Mouse (Mus musculus) forebrain, embryonic 10.5 days (tissue): Measurements from ENCODE around the gene Mrpl27. TPM values are rescaled to one million over a fixed set of nuclear protein-coding genes. Genes with fewer than 3 reads are reported as not detected.
"Not testable (repeated sequence)": the region's sequence is repeated elsewhere in the genome, so short reads cannot be mapped to it uniquely, and the experiment has no call there.

Experiments
- DNase-seq: peaks from one replicate; pipeline ENCODE4 v3.0.0-alpha.2; 2017; ENCODE audit warnings: low spot score; ENCODE audit errors: extremely low spot score
- H3K27ac ChIP-seq: fragments of 300-500 bp; sonication (generic); 2 replicates; pipeline ENCODE4 v1.5.1; 2016; ENCODE audit warnings: mild to moderate bottlenecking
- H3K27me3 ChIP-seq: fragments of 300-500 bp; sonication (generic); 2 replicates; pipeline ENCODE4 v1.6.1; 2016; ENCODE audit warnings: mild to moderate bottlenecking; ENCODE audit not compliant: poor library complexity, severe bottlenecking
- H3K36me3 ChIP-seq: fragments of 300-500 bp; sonication (generic); replicated peaks from 2 replicates; pipeline ENCODE4 v1.6.1; 2016; ENCODE audit warnings: mild to moderate bottlenecking, moderate library complexity
- H3K4me1 ChIP-seq: fragments of 300-500 bp; sonication (generic); 2 replicates; pipeline ENCODE4 v1.6.1; 2016
- H3K4me3 ChIP-seq: fragments of 300-500 bp; sonication (generic); 2 replicates; pipeline ENCODE4 v1.5.1; 2016; ENCODE audit warnings: mild to moderate bottlenecking, moderate library complexity
- H3K9me3 ChIP-seq: fragments of 300-500 bp; sonication (generic); 2 replicates; pipeline ENCODE4 v1.6.1; 2016; ENCODE audit warnings: mild to moderate bottlenecking, moderate library complexity
- WGBS: fragments of 180-500 bp; shearing (Covaris S2); methylation state at CpG from one replicate; pipeline ENCODE4 v1.1.7; 2016; 5-methylcytosine and 5-hydroxymethylcytosine counted together
- polyA plus RNA-seq: library from polyadenylated mRNA; unstranded; fragments of >200 nt; fragmentation: Nextera tagmentation; extraction: Ambion mirVana; gene quantifications from 2 replicates; pipeline ENCODE4 v1.2.1, GENCODE M21; 2016

The Mrpl27 gene
- polyA plus RNA-seq, 1 experiment from 2014 or later = 142 TPM

GRCm38 (mm10) chr11:94677607-94678145, 24.1 kb downstream of the Mrpl27 start:
- Histone ChIP-seq H3K9me3 (no peaks in the 10 kb centered on the region), H3K36me3 (peaks cover 11% of the 10 kb centered on the region), H3K4me1 (peaks cover 44% of the 10 kb centered on the region), H3K4me3 (peak overlapping the region; percentile 95), H3K27me3 (no peaks in the 10 kb centered on the region), H3K27ac (peak overlapping the region; percentile 97)
- 35% methylated on average over 15 of the region's 15 CpGs for WGBS
- DNase-seq = no peak

- Histone ChIP-seq H3K27ac (no peak overlapping the region), H3K36me3 (no peaks in the 10 kb centered on the region), H3K27me3 (no peaks in the 10 kb centered on the region), H3K4me1 (peaks cover 32% of the 10 kb centered on the region), H3K9me3 (no peaks in the 10 kb centered on the region), H3K4me3 (no peak overlapping the region)
- no peak for DNase-seq
Observed at GRCm38 (mm10) chr11:94680639-94681038, 27.1 kb downstream of the Mrpl27 start.

GRCm38 (mm10) chr11:94681640-94682039, 28.1 kb downstream of the Mrpl27 start:
- no peaks in the 10 kb centered on the region for H3K9me3 ChIP-seq
- no peak overlapping the region for H3K4me3 ChIP-seq
- H3K4me1 ChIP-seq = peaks cover 22% of the 10 kb centered on the region
- no peaks in the 10 kb centered on the region for H3K27me3 ChIP-seq
- DNase-seq = no peak
- H3K36me3 ChIP-seq = no peaks in the 10 kb centered on the region
- 86% methylated on average over 4 of the region's 4 CpGs for WGBS
- H3K27ac ChIP-seq = no peak overlapping the region

GRCm38 (mm10) chr11:94682427-94682826, 28.9 kb downstream of the Mrpl27 start:
- Histone ChIP-seq H3K27me3 (no peaks in the 10 kb centered on the region), H3K27ac (no peak overlapping the region), H3K4me3 (no peak overlapping the region), H3K36me3 (no peaks in the 10 kb centered on the region), H3K9me3 (no peaks in the 10 kb centered on the region), H3K4me1 (peaks cover 16% of the 10 kb centered on the region)
- DNase-seq = no peak
- 85% methylated on average over 7 of the region's 7 CpGs for WGBS

- Histone ChIP-seq H3K4me3 (no peak overlapping the region), H3K27me3 (no peaks in the 10 kb centered on the region), H3K4me1 (peaks cover 8% of the 10 kb centered on the region), H3K36me3 (no peaks in the 10 kb centered on the region), H3K27ac (no peak overlapping the region), H3K9me3 (no peaks in the 10 kb centered on the region)
- WGBS = 80% methylated on average over 6 of the region's 6 CpGs
- no peak for DNase-seq
Observed at GRCm38 (mm10) chr11:94687178-94687577, 33.6 kb downstream of the Mrpl27 start.

- not testable (repeated sequence) for H3K36me3 ChIP-seq, H3K27ac ChIP-seq, DNase-seq, H3K9me3 ChIP-seq, H3K4me1 ChIP-seq, H3K4me3 ChIP-seq, H3K27me3 ChIP-seq
Observed at GRCm38 (mm10) chr11:94692502-94692901, 38.9 kb downstream of the Mrpl27 start.

GRCm38 (mm10) chr11:94695508-94695907, 41.9 kb downstream of the Mrpl27 start:
- no peaks in the 10 kb centered on the region for H3K36me3 ChIP-seq
- H3K27me3 ChIP-seq = no peaks in the 10 kb centered on the region
- peaks cover 10% of the 10 kb centered on the region for H3K4me1 ChIP-seq
- no peaks in the 10 kb centered on the region for H3K9me3 ChIP-seq
- WGBS = 85% methylated on average over 6 of the region's 6 CpGs
- no peak overlapping the region for H3K4me3 ChIP-seq
- no peak for DNase-seq
- H3K27ac ChIP-seq = no peak overlapping the region

- Histone ChIP-seq H3K36me3 (no peaks in the 10 kb centered on the region), H3K27ac (no peak overlapping the region), H3K4me3 (no peak overlapping the region), H3K4me1 (peaks cover 19% of the 10 kb centered on the region), H3K9me3 (no peaks in the 10 kb centered on the region), H3K27me3 (0 out of 2 replicates have a peak, but pooled peaks cover 3% of the 10 kb centered on the region)
- DNase-seq = no peak
- 89% methylated on average over 2 of the region's 2 CpGs for WGBS
Observed at GRCm38 (mm10) chr11:94697140-94697539, 43.6 kb downstream of the Mrpl27 start.

- 0 out of 2 replicates have a peak, but pooled peaks cover 3% of the 10 kb centered on the region for H3K27me3 ChIP-seq
- no peak overlapping the region for H3K4me3 ChIP-seq
- 0 out of 2 replicates have a peak overlapping the region, but pooled peaks have one; percentile 2 for H3K27ac ChIP-seq
- DNase-seq = no peak
- H3K9me3 ChIP-seq = no peaks in the 10 kb centered on the region
- H3K36me3 ChIP-seq = no peaks in the 10 kb centered on the region
- 54% methylated on average over 13 of the region's 13 CpGs for WGBS
- H3K4me1 ChIP-seq = peaks cover 19% of the 10 kb centered on the region
Observed at GRCm38 (mm10) chr11:94697703-94698464, 44.3 kb downstream of the Mrpl27 start.

- peaks cover 19% of the 10 kb centered on the region for H3K4me1 ChIP-seq
- no peak for DNase-seq
- H3K36me3 ChIP-seq = no peaks in the 10 kb centered on the region
- H3K9me3 ChIP-seq = no peaks in the 10 kb centered on the region
- no peak overlapping the region for H3K4me3 ChIP-seq
- WGBS = 98% methylated on average over 3 of the region's 3 CpGs
- H3K27me3 ChIP-seq = 0 out of 2 replicates have a peak, but pooled peaks cover 3% of the 10 kb centered on the region
- H3K27ac ChIP-seq = no peak overlapping the region
Observed at GRCm38 (mm10) chr11:94699399-94699798, 45.8 kb downstream of the Mrpl27 start.

- Histone ChIP-seq H3K27ac (no peak overlapping the region), H3K9me3 (no peaks in the 10 kb centered on the region), H3K4me3 (no peak overlapping the region), H3K4me1 (peaks cover 19% of the 10 kb centered on the region), H3K27me3 (0 out of 2 replicates have a peak, but pooled peaks cover 3% of the 10 kb centered on the region), H3K36me3 (no peaks in the 10 kb centered on the region)
- DNase-seq = no peak
- 74% methylated on average over 27 of the region's 27 CpGs for WGBS
Observed at GRCm38 (mm10) chr11:94701401-94702215, 48.0 kb downstream of the Mrpl27 start.

- DNase-seq = no peak
- 0 out of 2 replicates have a peak, but pooled peaks cover 3% of the 10 kb centered on the region for H3K27me3 ChIP-seq
- no peaks in the 10 kb centered on the region for H3K9me3 ChIP-seq
- H3K4me1 ChIP-seq = peaks cover 19% of the 10 kb centered on the region
- no peak overlapping the region for H3K4me3 ChIP-seq
- WGBS = 77% methylated on average over 3 of the region's 3 CpGs
- H3K27ac ChIP-seq = no peak overlapping the region
- no peaks in the 10 kb centered on the region for H3K36me3 ChIP-seq
Observed at GRCm38 (mm10) chr11:94702216-94702610, 48.6 kb downstream of the Mrpl27 start.

GRCm38 (mm10) chr11:94704020-94704419, 50.5 kb downstream of the Mrpl27 start:
- H3K27me3 ChIP-seq = 0 out of 2 replicates have a peak, but pooled peaks cover 3% of the 10 kb centered on the region

More at GRCm38 (mm10) chr11:94704020-94704419, 50.5 kb downstream of the Mrpl27 start:
- peaks cover 9% of the 10 kb centered on the region for H3K4me1 ChIP-seq
- no peak for DNase-seq
- no peaks in the 10 kb centered on the region for H3K36me3 ChIP-seq
- no peaks in the 10 kb centered on the region for H3K9me3 ChIP-seq
- no peak overlapping the region for H3K27ac ChIP-seq
- no peak overlapping the region for H3K4me3 ChIP-seq
- WGBS = 43% methylated on average over 7 of the region's 7 CpGs
